Mouse (Mus musculus) lung, postnatal 0 days (tissue): ENCODE measurements at regions not wholly inside any gene's neighbourhood (a gene's known extent, or its start where the extent isn't known, plus 50 kb on each side); places are given as distances from the start of the nearest gene placed in this dataset.

Experiments used
- CTCF ChIP-seq: IDR thresholded peaks from 2 replicates; pipeline ENCODE4 v1.5.1; 2016; ENCODE audit warnings: antibody characterized with exemption, mild to moderate bottlenecking
- EP300 ChIP-seq: IDR thresholded peaks from 2 replicates; pipeline ENCODE4 v1.6.1; 2016; ENCODE audit warnings: antibody characterized with exemption, mild to moderate bottlenecking, control low read depth

DNA sequence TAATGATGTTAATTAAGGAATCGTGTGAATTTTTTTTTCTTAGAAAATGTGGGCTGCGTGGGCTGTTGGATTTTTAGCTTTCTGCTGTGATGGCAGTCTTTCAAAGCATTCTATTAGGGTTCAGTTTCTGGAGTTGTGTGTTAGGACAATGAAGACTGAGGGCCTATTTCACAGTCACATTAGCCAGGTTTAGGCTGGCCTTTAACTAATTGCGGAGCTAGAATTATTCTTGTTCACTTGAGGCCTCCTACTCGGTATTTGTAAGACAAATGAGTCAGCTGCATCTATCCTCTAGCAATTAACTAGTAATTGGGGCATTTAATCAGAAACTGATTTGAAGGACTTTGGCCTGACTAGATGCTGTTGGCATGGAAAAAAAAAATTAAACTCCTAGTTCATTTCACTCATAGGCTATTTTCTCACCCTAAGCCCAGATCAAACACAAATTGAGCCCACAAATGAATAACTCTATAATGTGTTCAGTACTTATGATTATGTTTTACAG is 81.3 kb upstream of the Peli2 start:
- no peak for TF ChIP-seq CTCF
- TF ChIP-seq EP300: no peak
